Mouse (Mus musculus): Measurements from ENCODE around the gene Defb21.

GRCm38 (mm10) chr2:152586926-152587560 lies 14.5 kb downstream of the Defb21 start:
- no peak for TF ChIP-seq CTCF (IDR thresholded peaks at IDR 0.05; ENCODE audit: borderline replicate concordance, control insufficient read depth, extremely low read depth, insufficient read depth, low read length, poor library complexity)
- no peak for TF ChIP-seq POLR2A (IDR thresholded peaks at IDR 0.05; ENCODE audit: control insufficient read depth, extremely low read depth, insufficient read depth, low read length, poor library complexity)

Data from thymus, adult 2 months (tissue).